Mouse (Mus musculus): Measurements from ENCODE around the gene Fam222b.
"Not testable (repeated sequence)": the region's sequence is repeated elsewhere in the genome, so short reads cannot be mapped to it uniquely, and the experiment has no call there.

Fam222b gene

DNA sequence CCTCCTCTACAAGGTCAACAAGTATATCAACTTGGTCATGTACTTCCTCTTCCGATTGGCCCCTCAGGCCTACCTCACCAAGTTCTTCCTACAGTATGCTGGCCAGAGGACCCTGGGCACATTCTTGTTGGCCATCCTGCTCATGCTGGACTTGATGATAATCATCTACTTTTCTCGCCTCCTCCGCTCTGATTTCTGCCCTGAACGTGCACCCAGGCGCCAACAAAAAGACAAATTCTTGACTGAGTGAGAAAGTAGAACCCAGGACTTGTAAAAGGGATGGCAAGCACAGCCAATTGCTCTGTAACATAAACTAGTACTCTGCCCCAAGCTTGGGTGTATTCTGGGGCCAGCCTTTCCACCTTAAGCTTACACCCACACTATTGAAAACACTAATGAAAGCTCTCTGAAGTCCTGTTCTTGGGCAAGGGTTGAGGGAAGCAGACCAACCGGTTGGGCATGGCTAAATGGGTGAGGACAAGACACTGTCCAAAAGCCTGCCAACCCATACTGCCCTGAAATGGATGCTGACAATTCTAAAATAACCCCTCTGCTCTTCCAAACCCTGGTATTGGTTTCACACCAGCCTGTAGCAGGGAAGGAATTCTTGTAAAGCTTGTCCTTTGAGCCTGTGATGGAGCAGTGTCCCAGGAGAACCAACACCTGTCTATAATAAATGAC lies 85.8 kb downstream of the Fam222b start:
- no peak for DNase-seq (ENCODE audit: low spot score in 2 of 2)

- no peak for DNase-seq (ENCODE audit: low spot score in 2 of 2)
Measured at GRCm38 (mm10) chr11:78181830-78182357, 87.4 kb downstream of the Fam222b start.

- no peak for DNase-seq (ENCODE audit: low spot score in 2 of 2)
Measured at GRCm38 (mm10) chr11:78182450-78182849, 88.0 kb downstream of the Fam222b start.

GRCm38 (mm10) chr11:78182961-78183844 lies 88.7 kb downstream of the Fam222b start, which contains the start of gene Rpl23a:
Gene Rpl23a (minus strand): TSS chr11:78183584.
- peak; percentile 80 to 81 for DNase-seq (ENCODE audit: low spot score in 2 of 2)

- no peak for DNase-seq (ENCODE audit: low spot score in 2 of 2)
Measured at GRCm38 (mm10) chr11:78183884-78184514, 89.5 kb downstream of the Fam222b start.

GRCm38 (mm10) chr11:78184702-78185101 lies 90.2 kb downstream of the Fam222b start:
- not testable (repeated sequence) for DNase-seq (ENCODE audit: low spot score in 2 of 2)

- DNase-seq (ENCODE audit: low spot score in 2 of 2), result peak; percentile 77 to 83
Measured at GRCm38 (mm10) chr11:78188331-78189233, 94.1 kb downstream of the Fam222b start, which contains the start of gene Rab34. Gene Rab34 (plus strand): TSS chr11:78188430.

- DNase-seq (ENCODE audit: low spot score in 2 of 2), result peak; percentile 81 to 86
Measured at GRCm38 (mm10) chr11:78189234-78190040, 95.0 kb downstream of the Fam222b start.

- no peak for DNase-seq (ENCODE audit: low spot score in 2 of 2)
Measured at GRCm38 (mm10) chr11:78190041-78190440, 95.6 kb downstream of the Fam222b start.

DNA sequence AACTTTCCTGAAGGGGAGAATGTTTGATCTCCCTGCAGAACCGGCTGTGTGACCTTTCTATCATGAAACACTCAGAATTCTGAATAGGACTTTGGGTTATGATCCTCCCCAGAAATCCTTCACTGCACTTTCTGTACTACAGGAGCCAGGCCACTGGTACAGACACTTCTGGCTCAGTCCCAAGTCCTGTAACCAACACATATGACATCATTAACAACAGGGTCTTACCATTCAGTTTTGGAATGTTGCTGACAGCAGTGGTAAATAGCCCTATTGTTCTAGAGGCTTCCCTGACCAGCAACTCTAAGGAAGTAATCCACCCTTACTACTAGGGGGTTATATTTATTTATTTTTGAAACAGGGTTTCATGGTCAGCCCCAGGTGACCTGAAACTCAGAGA lies 98.7 kb downstream of the Fam222b start, which contains the start of gene Proca1:
TSS of gene Proca1 (plus strand) at position 280 of the 400 bp plus-strand sequence.
- no peak for DNase-seq (ENCODE audit: low spot score in 2 of 2)

GRCm38 (mm10) chr11:78194411-78195100 lies 100.1 kb downstream of the Fam222b start:
- DNase-seq (ENCODE audit: low spot score in 2 of 2), result peak in 1 of 2 experiments; percentile 45

DNA sequence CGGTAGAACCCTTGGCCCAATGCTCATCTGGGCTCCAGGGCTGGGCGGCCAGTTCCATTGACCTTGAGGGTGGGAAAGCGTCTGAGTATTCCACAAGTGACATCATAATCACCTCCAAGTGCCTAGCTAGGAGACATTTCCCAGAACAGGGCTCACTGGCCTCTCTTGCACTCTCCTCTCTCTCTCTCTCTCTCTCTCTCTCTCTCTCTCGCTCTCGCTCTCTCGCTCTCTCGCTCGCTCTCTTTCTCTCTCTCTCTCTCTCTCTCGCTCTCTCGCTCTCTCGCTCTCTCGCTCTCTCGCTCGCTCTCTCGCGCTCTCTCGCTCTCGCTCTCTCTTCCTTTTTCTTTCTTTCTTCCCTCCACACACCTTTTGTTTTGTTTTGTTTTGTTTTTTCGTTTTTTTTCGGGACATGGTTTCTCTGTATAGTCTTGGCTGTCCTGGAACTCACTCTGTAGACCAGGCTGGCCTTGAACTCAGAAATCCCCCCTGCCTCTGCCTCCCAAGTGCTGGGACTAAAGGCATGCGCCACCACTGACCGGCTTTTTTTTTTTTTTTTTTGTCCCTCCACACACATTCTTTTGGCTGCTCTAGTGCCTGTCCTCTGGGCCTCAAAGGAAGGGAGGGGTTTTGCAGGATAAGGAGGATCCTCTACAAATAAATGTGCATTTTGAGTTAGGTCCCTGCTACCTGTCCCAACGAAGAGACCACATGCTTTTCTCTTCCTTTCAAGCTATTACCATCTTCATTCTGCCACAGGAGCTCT lies 100.8 kb downstream of the Fam222b start:
- no peak for DNase-seq (ENCODE audit: low spot score in 2 of 2)

- DNase-seq (ENCODE audit: low spot score in 2 of 2), result no peak
Measured at GRCm38 (mm10) chr11:78202372-78202771, 107.9 kb downstream of the Fam222b start.

DNA sequence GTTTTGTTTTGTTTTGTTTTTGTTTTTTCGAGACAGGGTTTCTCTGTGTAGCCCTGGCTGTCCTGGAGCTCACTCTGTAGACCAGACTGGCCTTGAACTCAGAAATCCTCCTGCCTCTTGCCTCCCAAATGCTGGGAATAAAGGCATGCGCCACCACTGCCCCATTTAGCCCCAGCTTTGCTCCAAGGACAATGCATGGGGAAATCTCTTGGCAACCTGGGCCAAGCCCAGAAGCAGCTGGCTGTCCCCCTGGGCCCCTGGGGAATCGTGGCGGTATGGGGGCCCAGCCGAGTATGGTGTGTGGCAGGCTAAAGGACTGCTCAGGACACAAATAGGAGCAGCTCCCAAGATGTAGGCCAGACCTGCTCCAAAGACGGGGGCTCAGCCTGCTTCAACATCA lies 109.8 kb downstream of the Fam222b start:
- DNase-seq (ENCODE audit: low spot score in 2 of 2), result no peak

DNA sequence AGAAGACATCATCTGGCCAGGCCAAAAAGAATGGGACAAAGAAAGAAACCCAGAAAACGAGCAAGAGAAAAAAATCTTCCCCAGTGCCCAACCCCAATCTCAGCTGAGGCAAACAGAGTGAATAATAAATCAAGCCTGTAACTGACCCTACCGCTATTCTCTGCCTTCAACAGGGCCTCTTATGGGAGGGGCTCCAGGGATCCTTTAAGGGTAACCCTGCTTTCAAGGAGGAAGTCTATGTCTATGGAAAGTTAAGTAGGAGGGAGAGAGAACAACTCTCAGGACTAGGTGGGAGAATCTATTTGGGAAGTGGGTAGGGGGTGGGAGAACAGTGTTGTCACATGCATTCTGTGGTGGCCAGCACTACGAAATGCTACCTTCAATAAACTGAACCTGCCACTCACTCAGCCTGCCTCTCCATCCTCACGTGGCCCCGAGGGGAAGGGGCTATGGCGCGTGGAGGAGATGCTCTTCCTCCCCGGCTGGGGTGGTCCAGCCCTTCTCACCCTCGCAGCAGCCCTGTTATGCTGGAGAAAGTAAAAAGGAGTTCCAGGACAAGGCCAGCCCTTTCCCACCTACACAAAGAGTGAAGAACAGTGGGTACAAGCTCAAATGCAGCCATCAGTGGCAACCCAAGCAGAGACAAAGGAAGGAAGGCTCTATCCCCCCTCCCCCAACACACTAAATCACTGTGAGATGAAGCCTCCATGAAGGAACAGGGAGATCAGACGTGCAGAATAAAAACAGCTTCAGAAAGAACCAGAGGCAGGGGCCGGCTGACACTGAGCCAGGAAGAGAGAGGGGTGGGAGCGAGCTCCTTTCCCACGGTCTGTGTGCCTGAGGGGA lies 111.1 kb downstream of the Fam222b start:
- DNase-seq (ENCODE audit: low spot score in 2 of 2), result no peak
